Mouse (Mus musculus): ENCODE data around the gene Rabepk.

DNA sequence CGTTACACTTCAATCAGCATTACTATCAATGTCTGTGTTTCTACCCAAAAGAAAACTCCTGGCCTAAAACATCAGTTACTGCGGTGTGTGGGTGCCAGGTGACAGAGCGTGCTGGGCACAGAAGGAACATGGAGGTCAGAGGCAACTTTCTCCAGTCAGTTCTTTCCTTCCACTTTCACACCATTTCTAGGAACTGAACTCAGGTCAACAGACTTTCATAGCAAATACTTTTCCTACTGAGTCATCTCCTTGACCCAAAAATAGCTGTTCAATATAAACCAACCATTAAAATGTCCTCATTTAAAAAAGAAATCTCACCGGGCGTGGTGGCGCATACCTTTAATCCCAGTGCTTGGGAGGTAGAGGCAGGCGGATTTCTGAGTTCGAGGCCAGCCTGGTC, 57.0 kb downstream of the Rabepk start:
- no peak for TF ChIP-seq POLR2A (IDR thresholded peaks at IDR 0.05; ENCODE audit: low read depth, low read length)
- no peak for TF ChIP-seq E2F4 (IDR thresholded peaks at IDR 0.05; ENCODE audit: insufficient replicate concordance, low read depth, low read length)
- no peak for TF ChIP-seq MEF2A (IDR thresholded peaks at IDR 0.05; ENCODE audit: borderline replicate concordance, low read depth, low read length)
- TF ChIP-seq MAX (IDR thresholded peaks at IDR 0.05; ENCODE audit: low read length), result no peak
- no peak for TF ChIP-seq CTCF (conservative IDR thresholded peaks at IDR 0.05 in 1 of 2, IDR thresholded peaks at IDR 0.05 in 1 of 2; ENCODE audit: low read depth in 2 of 2, low read length in 2 of 2)
- no peak for TF ChIP-seq USF2 (conservative IDR thresholded peaks at IDR 0.05; ENCODE audit: low read depth, low read length)

All from CH12.LX (cell line).